Mouse (Mus musculus): ENCODE results near the gene Fam129a. TPM values are rescaled to one million over a fixed set of nuclear protein-coding genes. Genes with fewer than 3 reads are reported as not detected.
A peak's percentile ranks its signal among the peaks of the same experiment; 100 is the strongest.
"Not testable (repeated sequence)": the region's sequence is repeated elsewhere in the genome, so short reads cannot be mapped to it uniquely, and the experiment has no call there.

Fam129a gene
- polyA plus RNA-seq, 1 experiment from 2014 or later: 12.9 TPM

DNA sequence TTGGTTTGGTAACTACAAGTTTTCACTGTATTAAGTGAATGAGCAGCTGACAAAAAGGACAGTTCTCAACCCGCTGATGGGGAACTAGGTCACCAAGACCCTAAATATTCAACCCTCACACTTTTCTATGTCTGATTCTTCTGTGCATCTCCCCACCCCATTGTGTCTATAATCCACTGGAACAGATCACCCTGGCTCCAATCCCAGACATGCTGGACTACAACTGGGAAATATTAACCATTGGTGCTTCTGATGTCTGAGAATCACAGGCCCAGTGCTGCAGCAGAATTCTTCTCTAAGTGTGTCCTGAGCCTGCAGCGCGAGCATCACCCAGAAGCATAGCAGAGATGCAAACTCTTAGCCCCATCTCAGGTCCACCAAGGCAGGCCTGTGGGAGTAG, 110.0 kb downstream of the Fam129a start:
- Histone ChIP-seq H3K36me3 (no peaks in the 10 kb centered on the region), H3K4me2 (replicated peaks) (no peak overlapping the region), H3K27me3 (replicated peaks) (no peaks in the 10 kb centered on the region), H3K9me3 (no peaks in the 10 kb centered on the region), H3K9ac (no peak overlapping the region), H3K4me1 (replicated peaks) (peaks cover 5% of the 10 kb centered on the region; the same call in 1 of the 2 replicates), H3K27ac (no peak overlapping the region), H3K4me3 (replicated peaks) (no peak overlapping the region)
- no peak for ATAC-seq
- WGBS: 95% methylated on average over 3 of the region's 3 CpGs

DNA sequence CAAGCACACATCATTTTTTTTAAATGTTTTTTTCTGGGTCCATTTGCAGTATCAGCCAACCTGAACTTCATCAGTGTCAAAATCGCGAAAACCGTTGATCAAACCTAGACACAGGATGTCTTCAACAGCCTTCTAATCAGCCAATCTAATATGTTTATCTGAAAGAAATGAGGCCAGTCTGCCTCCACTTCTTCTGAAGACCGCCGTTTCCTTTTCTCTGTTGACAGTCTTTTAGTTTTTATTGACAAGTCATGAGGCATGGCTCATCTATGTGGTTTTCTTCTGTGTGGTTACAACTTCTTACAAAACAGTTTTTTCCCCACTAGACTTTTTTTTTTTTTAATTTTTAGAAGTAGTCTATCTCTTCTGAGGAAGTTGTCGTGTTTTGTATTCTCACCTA, 111.9 kb downstream of the Fam129a start:
- H3K4me2 ChIP-seq (replicated peaks): no peak overlapping the region
- no peak overlapping the region for H3K9ac ChIP-seq
- no peaks in the 10 kb centered on the region for H3K4me1 ChIP-seq (replicated peaks)
- WGBS: 89% methylated on average over 6 of the region's 6 CpGs
- no peaks in the 10 kb centered on the region for H3K27me3 ChIP-seq (replicated peaks)
- no peak for ATAC-seq
- no peak overlapping the region for H3K4me3 ChIP-seq (replicated peaks)
- H3K9me3 ChIP-seq: no peaks in the 10 kb centered on the region
- H3K27ac ChIP-seq: no peak overlapping the region
- H3K36me3 ChIP-seq: no peaks in the 10 kb centered on the region

DNA sequence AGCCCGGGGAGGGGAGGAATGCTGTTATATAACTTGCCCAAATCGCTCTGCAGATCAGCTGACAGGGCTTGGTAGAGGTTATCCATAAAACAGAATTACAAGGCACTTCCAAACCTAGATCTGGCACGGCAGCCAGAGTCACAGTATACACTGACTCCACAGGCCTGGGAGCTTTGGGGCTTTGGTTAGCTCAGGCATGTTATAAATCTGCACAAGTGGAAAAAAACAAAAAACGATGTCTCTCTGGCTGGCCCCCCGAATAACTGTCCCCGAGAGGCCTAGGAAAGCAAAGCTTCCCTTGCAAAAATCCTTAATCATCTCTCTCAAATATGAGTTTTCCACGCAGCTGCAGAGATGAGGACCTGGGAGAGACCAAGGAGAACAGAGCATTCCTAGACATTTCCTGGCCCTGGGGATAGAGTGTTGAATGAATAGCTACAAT, 113.5 kb downstream of the Fam129a start:
- Histone ChIP-seq H3K4me3 (replicated peaks) (no peak overlapping the region), H3K9me3 (no peaks in the 10 kb centered on the region), H3K27me3 (replicated peaks) (no peaks in the 10 kb centered on the region), H3K9ac (no peak overlapping the region), H3K4me1 (replicated peaks) (0 out of 2 replicates have a peak, but pooled peaks cover 1% of the 10 kb centered on the region), H3K27ac (no peak overlapping the region), H3K4me2 (replicated peaks) (no peak overlapping the region), H3K36me3 (no peaks in the 10 kb centered on the region)
- 48% methylated on average over 7 of the region's 7 CpGs for WGBS
- no peak for ATAC-seq

DNA sequence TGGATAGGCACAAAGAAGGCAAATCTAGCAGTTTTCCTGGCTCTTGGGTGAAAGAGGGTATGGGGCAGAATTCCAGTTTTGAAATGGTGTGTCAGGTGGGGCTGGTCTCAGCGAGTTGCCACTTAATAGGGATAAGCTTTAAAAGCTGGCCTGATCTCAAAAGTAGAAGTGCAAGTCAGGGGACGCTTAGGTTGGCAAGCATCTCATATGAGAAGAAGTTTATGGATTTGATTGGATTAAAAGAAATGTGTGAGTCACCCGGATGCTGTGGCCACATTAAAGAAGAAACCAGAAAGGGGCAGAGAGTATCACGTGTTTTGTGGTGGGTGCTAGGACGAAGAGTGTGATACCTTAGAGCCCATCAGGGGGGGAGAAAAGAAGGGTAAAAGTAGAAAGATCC, 114.0 kb downstream of the Fam129a start:
- Histone ChIP-seq H3K4me3 (replicated peaks) (no peak overlapping the region), H3K27me3 (replicated peaks) (no peaks in the 10 kb centered on the region), H3K9ac (no peak overlapping the region), H3K27ac (no peak overlapping the region), H3K4me2 (replicated peaks) (no peak overlapping the region), H3K36me3 (no peaks in the 10 kb centered on the region), H3K4me1 (replicated peaks) (0 out of 2 replicates have a peak, but pooled peaks cover 3% of the 10 kb centered on the region), H3K9me3 (no peaks in the 10 kb centered on the region)
- 77% methylated on average over 5 of the region's 5 CpGs for WGBS
- ATAC-seq: no peak

DNA sequence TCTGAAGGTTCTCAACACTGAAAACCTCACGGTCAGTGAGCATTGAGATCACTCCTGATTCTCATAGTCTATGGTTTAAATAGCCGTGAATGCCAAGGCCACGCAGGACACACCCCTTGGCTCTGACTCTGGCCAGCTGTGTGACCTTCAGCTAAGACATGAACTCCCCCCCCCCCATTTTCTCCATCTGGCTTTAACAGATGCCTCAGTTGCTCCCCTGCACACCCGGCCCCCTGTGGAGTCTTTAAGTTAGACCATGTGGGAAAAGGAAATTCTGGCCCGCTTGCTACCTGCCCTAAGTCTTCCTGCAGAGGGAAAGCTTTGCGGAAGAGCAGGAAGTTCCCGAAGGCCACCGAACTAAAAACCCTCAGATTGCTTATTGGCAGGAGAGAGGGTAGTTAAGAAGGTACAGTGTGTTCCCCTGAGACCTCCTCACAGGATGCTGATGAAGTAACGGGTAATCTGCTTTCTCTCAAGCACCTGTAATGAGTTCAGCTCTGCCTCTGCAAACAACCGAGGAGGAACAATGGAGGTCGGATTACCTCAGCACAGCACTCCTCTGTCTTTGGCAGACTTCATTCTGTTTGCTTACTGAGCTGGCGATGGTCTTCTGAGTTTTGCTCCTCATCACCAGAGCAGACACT, 114.8 kb downstream of the Fam129a start:
- H3K9ac ChIP-seq: no peak overlapping the region
- ATAC-seq: no peak
- no peak overlapping the region for H3K4me3 ChIP-seq (replicated peaks)
- no peak overlapping the region for H3K27ac ChIP-seq
- H3K4me1 ChIP-seq (replicated peaks): 0 out of 2 replicates have a peak, but pooled peaks cover 3% of the 10 kb centered on the region
- no peaks in the 10 kb centered on the region for H3K27me3 ChIP-seq (replicated peaks)
- 37% methylated on average over 12 of the region's 12 CpGs for WGBS
- no peak overlapping the region for H3K4me2 ChIP-seq (replicated peaks)
- no peaks in the 10 kb centered on the region for H3K36me3 ChIP-seq
- no peaks in the 10 kb centered on the region for H3K9me3 ChIP-seq

DNA sequence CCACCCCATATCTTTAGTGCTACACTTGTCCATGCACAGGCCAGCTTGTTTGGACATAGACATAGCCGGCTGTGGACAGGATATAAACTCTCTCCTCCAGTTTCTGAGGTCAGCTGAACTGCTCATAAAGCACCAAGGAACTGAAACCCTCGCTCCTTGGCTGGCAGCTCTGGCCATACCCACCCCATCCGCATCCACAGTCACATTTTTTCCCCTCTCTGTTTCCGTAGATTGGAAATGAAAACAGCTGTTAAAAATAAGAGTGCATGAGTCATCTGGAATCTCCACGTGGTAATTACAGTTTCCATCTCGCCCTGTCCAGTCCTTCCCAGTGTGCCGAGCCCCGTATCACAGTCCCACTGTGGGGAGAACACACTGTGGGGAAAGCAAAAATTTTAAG, 115.7 kb downstream of the Fam129a start:
- no peaks in the 10 kb centered on the region for H3K36me3 ChIP-seq
- no peak overlapping the region for H3K9ac ChIP-seq
- no peaks in the 10 kb centered on the region for H3K9me3 ChIP-seq
- H3K27me3 ChIP-seq (replicated peaks): no peaks in the 10 kb centered on the region
- no peak overlapping the region for H3K4me3 ChIP-seq (replicated peaks)
- 0 out of 2 replicates have a peak, but pooled peaks cover 3% of the 10 kb centered on the region for H3K4me1 ChIP-seq (replicated peaks)
- no peak overlapping the region for H3K27ac ChIP-seq
- ATAC-seq: peak; percentile 39; the same call in 1 of the 2 replicates
- no peak overlapping the region for H3K4me2 ChIP-seq (replicated peaks)
- 28% methylated on average over 8 of the region's 8 CpGs for WGBS

DNA sequence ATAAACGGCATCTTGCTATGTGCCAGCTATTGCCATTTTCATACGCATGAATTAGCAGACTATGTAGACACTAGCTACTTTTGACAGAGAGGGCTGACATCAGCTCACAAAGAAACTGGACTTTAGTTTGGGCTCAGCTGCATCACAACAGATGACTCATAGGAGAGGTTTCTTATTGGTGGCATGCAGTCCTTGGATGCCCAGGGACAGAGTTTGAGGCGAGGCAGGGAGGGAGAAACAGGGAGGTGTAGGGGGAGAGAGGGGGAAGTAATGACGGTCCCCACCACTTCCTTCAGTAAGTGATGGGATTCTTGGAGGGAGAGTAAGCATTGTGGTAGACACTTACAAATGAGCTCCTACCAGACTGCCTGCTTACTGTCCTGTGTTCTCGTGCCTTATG, 118.0 kb downstream of the Fam129a start:
- no peak overlapping the region for H3K4me2 ChIP-seq (replicated peaks)
- 63% methylated on average over 5 of the region's 5 CpGs for WGBS
- H3K4me1 ChIP-seq (replicated peaks): 0 out of 2 replicates have a peak, but pooled peaks cover 3% of the 10 kb centered on the region
- ATAC-seq: no peak
- no peak overlapping the region for H3K4me3 ChIP-seq (replicated peaks)
- no peak overlapping the region for H3K27ac ChIP-seq
- H3K9me3 ChIP-seq: no peaks in the 10 kb centered on the region
- H3K9ac ChIP-seq: no peak overlapping the region
- no peaks in the 10 kb centered on the region for H3K27me3 ChIP-seq (replicated peaks)
- no peaks in the 10 kb centered on the region for H3K36me3 ChIP-seq

DNA sequence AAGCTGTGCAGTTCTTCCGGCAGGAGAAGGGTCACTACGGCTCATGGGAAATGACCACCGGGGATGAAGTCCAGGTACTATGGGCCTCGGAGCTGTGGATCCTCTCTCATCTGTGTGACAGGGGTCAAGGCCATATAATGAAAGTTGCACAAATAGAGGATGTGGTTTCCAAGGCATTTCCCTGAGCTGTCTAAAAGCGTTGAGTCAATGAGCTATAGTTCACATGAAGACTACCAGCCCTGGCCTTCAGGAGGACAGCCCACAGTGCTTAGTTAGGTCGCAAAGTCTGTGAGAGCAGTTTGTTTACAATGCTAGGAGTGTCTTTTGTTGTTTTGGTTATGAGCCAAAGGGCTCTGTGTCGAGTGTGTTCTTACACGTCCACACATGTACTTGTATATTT, 118.6 kb downstream of the Fam129a start:
- Histone ChIP-seq H3K9ac (no peak overlapping the region), H3K27me3 (replicated peaks) (no peaks in the 10 kb centered on the region), H3K4me1 (replicated peaks) (0 out of 2 replicates have a peak, but pooled peaks cover 3% of the 10 kb centered on the region), H3K27ac (no peak overlapping the region), H3K4me2 (replicated peaks) (no peak overlapping the region), H3K9me3 (no peaks in the 10 kb centered on the region), H3K4me3 (replicated peaks) (no peak overlapping the region), H3K36me3 (no peaks in the 10 kb centered on the region)
- ATAC-seq: peak; percentile 34; the same call in 1 of the 2 replicates
- 39% methylated on average over 8 of the region's 8 CpGs for WGBS

DNA sequence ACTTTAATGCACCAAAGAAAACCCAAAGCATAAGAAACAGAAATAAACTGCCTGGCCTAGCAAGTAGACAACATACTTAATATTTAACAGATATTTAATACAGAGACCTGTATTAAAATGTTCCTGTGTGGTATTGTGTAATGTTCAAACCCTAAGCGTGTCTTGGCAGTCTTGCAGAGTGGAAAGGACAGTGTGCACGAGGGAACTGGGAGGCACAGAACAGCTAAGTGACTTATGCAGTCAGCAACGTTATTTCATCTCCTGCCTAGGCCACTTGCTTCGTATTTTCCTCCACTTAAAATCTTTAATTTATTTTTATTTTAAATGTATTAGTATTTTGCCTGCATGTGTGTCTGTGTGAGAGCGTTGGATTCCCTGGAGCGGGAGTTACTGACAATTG, 119.1 kb downstream of the Fam129a start:
- Histone ChIP-seq H3K27ac (no peak overlapping the region), H3K9ac (no peak overlapping the region), H3K36me3 (no peaks in the 10 kb centered on the region), H3K4me3 (replicated peaks) (no peak overlapping the region), H3K4me2 (replicated peaks) (no peak overlapping the region), H3K4me1 (replicated peaks) (0 out of 2 replicates have a peak, but pooled peaks cover 3% of the 10 kb centered on the region), H3K9me3 (no peaks in the 10 kb centered on the region), H3K27me3 (replicated peaks) (no peaks in the 10 kb centered on the region)
- ATAC-seq: no peak
- WGBS: 58% methylated on average over 6 of the region's 6 CpGs

DNA sequence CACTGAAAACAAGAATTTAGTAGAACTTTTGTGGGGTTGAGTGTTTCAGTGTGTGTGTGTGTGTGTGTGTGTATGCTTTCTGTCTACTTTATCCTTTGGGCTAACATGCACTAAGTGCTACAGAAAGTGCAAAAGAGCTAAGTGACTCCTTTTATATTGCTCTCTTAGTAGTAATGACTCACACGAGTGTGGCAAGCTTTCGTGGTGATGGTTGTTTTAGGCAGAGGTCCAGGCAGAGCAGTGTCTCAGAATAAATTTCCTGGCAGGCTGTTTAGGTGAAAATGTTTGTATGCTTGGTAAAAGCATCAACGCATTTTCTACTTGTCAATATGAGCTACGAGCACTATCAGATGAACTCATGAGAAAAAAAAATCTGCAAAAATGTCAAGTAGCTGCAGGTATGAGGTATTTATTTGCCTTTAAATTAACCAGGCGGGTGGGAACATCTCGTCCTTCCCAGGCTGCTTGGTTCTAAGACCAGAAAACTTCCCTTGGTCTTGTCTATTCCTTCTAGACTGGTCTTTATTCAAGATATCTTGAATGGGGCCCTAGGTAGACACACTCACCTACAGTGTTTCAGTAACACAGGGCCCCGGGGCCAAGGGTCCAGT, 119.7 kb downstream of the Fam129a start:
- 67% methylated on average over 7 of the region's 7 CpGs for WGBS
- Histone ChIP-seq H3K4me1 (replicated peaks) (0 out of 2 replicates have a peak, but pooled peaks cover 3% of the 10 kb centered on the region), H3K36me3 (no peaks in the 10 kb centered on the region), H3K27me3 (replicated peaks) (no peaks in the 10 kb centered on the region), H3K4me3 (replicated peaks) (no peak overlapping the region), H3K27ac (no peak overlapping the region), H3K4me2 (replicated peaks) (no peak overlapping the region), H3K9ac (no peak overlapping the region), H3K9me3 (no peaks in the 10 kb centered on the region)
- no peak for ATAC-seq

DNA sequence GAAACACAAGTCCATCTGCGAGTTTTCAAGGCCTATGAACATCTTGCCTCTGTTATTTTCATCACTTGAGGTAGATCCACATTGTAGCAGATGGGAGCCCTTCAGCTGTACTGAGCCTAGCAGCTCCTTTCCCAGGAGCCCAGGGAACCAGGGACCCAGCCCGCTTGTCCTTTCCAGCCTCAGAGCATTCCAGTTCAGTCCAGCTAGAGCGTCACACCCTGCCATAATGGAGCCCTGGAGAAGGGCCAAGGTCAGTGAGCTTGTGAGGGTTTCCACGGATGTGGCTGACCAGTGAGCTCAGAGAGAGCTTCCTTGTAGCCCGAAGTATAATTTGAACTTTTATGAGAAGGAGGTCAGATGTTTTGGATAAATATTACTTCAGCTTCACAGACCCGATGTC, 121.9 kb downstream of the Fam129a start:
- H3K36me3 ChIP-seq; H3K9ac ChIP-seq; H3K9me3 ChIP-seq; H3K4me1 ChIP-seq (replicated peaks); H3K4me3 ChIP-seq (replicated peaks); H3K4me2 ChIP-seq (replicated peaks); H3K27ac ChIP-seq; H3K27me3 ChIP-seq (replicated peaks): not testable (repeated sequence)
- WGBS: 48% methylated on average over 6 of the region's 6 CpGs
- 0 out of 2 replicates have a peak, but pooled peaks have one; percentile 44 for ATAC-seq

DNA sequence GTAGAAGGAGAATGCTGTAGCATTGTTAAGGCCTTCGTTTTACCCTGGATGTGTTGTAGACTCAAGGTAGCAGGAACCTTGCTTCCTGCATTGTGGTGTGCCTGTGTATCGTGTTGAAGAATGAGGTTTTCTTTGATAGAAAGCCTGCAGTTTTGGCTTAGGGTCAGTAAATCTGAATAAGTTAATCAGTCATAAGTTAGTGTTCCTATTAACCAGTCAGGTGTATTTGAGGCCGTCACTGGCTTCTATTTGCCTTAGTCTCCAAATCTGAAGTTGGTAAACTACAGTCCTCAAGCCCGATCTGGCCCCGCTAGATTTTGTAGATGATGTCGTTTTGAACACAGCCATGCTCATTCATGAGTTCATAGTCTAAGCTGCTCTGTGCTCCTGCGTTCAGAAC, 125.8 kb downstream of the Fam129a start:
- H3K4me1 ChIP-seq (replicated peaks): no peaks in the 10 kb centered on the region

More for the DNA sequence above, 125.8 kb downstream of the Fam129a start:
- H3K36me3 ChIP-seq: no peaks in the 10 kb centered on the region
- H3K27me3 ChIP-seq (replicated peaks): no peaks in the 10 kb centered on the region
- no peak overlapping the region for H3K27ac ChIP-seq
- ATAC-seq: no peak
- H3K4me3 ChIP-seq (replicated peaks): no peak overlapping the region
- 82% methylated on average over 7 of the region's 7 CpGs for WGBS
- no peak overlapping the region for H3K9ac ChIP-seq
- H3K9me3 ChIP-seq: no peaks in the 10 kb centered on the region
- H3K4me2 ChIP-seq (replicated peaks): no peak overlapping the region
